Mouse (Mus musculus) urinary bladder, postnatal 4 days (tissue): ENCODE results near the gene Ppm1m.
"Not testable (repeated sequence)": the region's sequence is repeated elsewhere in the genome, so short reads cannot be mapped to it uniquely, and the experiment has no call there.

Source experiments
- DNase-seq, 2 experiments: peaks; one replicate each; pipeline ENCODE4 v3.0.0; 2021 to 2022; ENCODE audit warnings: low spot score in 2 of 2

Ppm1m gene

GRCm38 (mm10) chr9:106192998-106193397 lies 6.5 kb downstream of the Ppm1m start:
- DNase-seq: no peak

DNA sequence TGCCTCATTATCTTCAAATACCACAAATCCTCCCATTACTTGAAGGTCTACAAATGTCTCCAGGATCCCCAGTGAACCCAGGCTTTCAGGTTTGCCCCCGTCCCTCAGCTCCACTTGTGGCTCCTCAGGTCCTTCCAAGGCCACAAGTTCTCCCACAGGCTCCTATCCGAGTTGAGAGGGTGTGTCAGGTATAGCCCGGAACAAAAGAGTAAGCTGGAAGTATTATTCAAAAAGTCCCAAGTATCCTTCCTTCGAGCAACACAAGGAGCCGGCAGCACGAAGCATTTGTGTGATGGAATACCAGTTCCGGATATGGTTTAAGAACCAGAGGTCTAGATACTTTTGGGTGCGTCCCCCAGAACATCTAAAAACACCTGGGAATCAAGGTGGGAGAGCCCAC lies 7.5 kb downstream of the Ppm1m start:
- no peak for DNase-seq

DNA sequence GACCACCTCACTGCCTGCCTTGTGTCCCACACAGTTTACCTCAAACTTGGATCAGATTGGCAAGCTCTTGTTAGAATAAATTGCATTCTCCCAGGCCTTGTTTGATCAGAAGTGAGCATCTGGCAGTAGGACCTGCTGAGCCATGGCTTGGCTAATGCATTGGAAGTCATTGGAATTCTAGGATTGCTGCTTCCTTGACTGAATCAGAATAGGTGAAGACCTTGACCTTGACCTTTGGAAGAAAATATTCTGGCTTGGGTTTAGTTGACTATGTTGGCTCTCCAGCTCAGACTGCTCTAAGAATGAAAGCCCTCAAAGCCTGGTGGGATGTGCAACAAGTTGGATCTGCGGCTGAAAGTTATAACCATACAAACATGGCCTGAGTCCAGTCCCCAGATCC lies 8.2 kb downstream of the Ppm1m start:
- DNase-seq: no peak

GRCm38 (mm10) chr9:106183996-106184395 lies 15.6 kb downstream of the Ppm1m start:
- no peak for DNase-seq

DNA sequence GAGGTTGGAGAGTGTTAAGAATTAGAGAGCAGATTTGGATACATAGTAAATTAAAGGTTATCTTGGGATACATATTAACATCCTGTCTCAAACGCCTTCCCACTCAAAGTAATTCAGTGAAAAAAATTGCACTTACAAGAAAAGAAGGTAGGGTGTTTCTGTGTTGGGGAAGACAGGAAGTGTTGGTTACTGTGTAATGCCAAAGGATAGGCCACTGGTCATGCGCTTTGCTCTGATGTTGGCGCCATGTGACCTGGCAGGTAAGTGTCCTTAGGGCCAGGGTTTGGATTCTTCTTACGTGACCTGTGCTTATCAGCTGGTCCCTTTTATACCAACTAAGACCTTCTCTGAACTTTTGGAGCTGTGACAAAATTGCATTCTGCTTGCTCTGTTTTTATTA lies 17.4 kb downstream of the Ppm1m start:
- no peak for DNase-seq

GRCm38 (mm10) chr9:106179964-106180363 lies 19.6 kb downstream of the Ppm1m start:
- DNase-seq: no peak

DNA sequence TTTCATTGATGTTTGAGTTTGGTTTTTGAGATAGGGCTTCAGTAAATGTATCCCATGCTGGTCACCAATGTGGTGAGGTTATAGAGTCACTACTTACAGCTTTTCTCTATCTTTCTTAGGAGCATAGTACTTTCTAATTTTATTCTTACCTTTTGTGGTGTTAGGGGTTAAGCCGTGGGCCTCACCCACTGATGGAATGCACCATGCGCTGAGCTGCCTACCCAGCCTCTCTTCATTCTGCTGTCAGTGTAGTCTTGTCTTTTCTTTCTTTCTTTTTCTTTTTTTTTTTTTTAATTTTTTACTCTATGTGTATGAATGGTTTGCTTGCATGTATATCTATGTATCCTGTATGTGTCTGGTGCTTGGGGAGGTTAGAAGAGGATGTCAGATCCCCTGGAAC lies 20.1 kb downstream of the Ppm1m start:
- DNase-seq: no peak

- DNase-seq: no peak
Observed at GRCm38 (mm10) chr9:106177799-106178198, 21.7 kb downstream of the Ppm1m start.

GRCm38 (mm10) chr9:106176769-106177168 lies 22.8 kb downstream of the Ppm1m start:
- no peak for DNase-seq

DNA sequence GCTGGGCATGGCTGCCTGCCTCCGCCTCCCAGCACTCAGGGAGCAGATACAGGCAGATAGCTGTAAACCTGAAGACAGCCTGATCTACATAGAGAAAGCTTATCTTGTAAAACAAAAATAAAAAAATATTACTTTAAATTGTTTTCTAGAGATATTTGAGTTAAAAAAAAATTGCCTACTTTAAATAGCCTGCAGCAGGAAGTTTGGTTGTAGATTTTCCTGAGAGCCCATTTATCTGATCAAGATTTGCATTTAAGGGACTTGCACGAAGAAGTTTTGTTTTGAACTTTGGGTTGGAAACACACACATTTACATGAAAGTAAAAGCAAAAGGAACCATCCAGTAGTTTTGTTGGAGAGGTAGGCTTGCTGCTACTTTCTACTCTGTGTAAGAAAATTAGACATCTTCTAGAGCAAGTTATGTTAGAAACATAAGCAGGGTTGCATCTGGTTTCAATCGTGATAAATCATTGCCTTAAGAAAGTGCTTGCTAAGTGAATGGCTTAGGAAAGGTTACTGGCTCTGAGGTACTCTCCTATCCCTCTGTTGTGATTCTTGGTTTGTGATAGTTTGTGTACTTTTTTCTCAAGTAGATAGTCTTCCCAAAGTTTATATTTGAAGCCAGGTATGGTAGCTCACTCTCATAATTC lies 23.9 kb downstream of the Ppm1m start:
- no peak for DNase-seq

DNA sequence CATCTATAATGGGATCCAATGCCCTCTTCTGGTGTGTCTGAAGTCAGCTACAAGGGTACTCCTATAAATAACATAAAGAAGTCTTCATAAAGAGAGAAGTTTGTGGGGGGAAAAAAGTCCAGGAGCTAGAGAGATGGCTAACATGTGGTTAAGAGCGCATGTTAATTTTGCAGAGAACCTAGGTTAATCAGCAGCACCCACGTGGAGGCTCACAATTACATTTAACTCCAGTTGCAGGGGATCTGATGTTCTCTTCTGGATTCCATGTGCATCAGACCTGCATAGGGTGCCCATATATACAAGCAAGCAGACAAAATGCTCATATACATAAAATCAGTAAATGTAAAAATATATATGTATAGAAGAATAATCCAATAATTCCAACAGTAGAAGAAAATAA lies 26.2 kb downstream of the Ppm1m start:
- DNase-seq: no peak

- no peak for DNase-seq
Observed at GRCm38 (mm10) chr9:106172527-106172926, 27.0 kb downstream of the Ppm1m start.

DNA sequence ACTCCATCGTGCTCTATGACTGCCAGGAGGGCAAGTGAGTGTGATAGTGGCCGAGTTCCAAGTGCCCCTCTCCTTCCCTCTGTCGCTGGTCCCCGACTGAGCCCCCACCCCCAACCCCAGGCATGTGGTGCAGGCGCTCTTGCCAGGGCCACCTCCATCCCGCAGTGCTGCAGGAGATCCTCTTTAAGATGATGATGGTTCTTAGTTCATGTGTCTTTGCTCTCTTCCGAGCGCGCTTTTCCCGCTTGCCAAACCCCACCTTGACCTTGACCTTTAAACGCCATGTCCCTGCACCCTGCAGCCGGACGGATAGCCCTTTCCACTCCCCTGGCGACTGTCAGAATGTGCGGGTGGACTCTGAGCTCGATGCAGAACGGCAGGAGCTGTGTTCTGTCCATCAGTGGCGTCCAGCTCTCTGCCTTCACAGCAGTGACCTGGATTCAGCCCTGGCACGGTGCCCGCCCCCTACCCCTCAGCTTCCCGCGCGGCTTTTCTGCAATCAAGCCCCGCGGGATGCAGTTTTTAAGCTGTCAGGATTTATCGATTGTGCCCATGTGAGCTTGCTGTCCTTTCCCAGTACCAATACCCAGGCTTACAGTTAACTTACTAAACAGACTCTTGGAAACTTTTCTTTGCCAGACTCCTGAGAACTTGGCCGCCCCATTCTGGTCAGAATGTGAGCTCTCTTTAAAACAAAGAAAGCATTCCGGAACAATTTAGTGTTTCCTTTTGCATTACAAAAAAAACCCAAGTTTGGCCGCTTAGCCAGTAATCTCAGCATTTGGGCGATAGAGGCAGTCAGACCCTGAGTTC lies 28.0 kb downstream of the Ppm1m start:
- DNase-seq: peak in 1 of 2 experiments; percentile 58

GRCm38 (mm10) chr9:106170556-106171345 lies 28.8 kb downstream of the Ppm1m start, which contains the start of gene Wdr82:
Gene Wdr82 (plus strand): TSS chr9:106170928.
- peak; percentile 86 to 90 for DNase-seq

DNA sequence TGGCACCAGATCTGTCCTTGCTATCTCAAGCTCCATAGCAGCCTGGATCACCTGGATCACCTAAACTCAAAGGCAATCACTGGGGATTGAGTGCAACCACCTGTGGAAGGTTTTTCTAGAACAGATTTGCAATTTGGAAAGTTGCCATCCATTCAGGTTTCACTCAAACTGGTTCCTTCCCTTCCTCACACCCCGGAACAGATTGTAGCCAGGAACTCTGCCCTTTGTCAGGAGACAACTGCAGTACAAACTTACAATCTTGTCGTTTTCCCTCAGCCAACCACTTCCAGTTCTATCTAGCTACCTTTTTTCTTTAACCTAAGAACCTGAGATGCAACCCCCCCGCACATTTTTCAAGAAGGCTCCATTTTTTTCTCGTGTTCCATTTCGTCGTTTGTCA lies 29.6 kb downstream of the Ppm1m start:
- no peak for DNase-seq

DNA sequence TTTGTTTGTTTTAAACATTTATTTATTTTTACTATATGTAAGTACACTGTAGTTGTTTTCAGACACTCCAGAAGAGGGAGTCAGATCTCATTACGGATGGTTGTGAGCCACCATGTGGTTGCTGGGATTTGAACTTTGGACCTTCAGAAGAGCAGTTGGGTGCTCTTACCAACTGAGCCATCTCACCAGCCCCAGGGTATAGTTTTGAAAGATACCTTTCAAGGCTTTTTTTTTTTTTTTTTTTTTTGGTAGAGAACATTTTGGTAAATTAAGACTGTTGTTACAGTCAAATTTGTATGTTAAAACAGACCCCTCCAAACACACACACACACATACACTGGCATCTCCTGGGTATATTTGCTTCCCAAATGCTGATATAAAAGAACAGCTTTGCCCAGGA lies 30.5 kb downstream of the Ppm1m start:
- DNase-seq: not testable (repeated sequence)

- DNase-seq: no peak
Observed at GRCm38 (mm10) chr9:106167703-106168102, 31.8 kb downstream of the Ppm1m start.

- DNase-seq: no peak
Observed at GRCm38 (mm10) chr9:106167241-106167640, 32.3 kb downstream of the Ppm1m start.

DNA sequence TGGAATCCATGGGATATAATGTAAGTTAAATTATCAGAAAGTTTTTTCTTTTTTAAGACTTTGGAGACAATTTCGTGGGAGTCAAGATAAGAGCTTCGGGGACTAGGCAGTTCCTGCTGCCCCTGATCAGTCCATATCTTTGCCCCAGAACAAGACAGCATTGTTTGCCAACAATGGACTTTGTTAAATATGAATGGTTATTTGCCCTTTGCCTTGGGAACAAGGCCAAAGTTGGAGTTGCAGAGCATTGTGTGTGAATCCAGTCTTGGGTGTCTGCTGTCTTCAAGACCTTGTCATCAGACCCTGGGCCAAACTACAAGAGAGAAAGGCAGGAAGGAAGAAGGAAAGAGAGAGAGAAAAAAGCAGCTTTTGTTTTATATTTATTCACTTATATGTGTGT lies 32.8 kb downstream of the Ppm1m start:
- no peak for DNase-seq

GRCm38 (mm10) chr9:106160426-106160825 lies 39.1 kb downstream of the Ppm1m start:
- DNase-seq: no peak

DNA sequence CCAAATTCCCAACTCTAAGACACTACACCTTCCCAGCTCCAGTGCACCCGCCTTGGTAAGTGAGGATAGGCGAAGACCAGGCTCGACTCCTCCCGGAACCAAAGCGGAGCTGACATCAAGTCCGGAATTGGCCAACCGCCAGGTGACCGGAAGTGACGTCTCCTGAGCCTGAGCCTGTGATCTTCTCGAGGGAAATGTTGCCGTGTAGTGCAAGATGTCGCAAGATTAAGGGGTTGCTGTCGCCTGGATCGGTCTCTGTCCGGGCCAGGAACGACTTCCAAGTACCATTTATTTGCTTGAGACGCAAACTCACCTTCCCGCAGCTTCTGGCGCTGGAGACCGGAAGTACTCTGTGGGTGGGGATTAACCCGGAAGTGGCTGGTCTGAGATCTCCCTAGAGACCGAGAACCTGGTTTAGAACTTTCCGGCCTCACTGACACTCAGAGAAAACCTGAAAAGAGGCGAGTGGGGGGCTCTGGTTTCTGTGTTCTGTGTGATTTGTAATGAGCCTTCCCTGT lies 39.7 kb downstream of the Ppm1m start:
- DNase-seq: peak; percentile 91 to 99

DNA sequence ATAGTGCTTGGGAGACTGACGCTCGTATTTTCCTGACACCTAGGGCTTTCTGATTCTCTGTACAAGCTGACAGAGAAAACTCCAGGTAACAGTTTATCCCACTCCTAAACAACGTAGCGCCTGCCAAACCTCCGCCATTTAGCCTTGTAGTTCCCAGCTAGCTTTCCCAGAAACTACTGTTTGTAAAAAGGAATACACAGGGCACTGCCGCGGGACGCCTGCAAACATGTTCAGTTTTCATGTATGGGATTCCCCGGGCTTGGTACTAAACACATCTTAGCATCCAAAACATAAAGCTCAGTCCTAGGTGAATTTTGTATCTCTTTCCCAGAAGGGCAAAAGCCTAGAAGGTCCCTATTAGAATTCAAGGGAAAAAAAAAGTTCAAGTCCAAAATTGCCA lies 40.3 kb downstream of the Ppm1m start:
- DNase-seq: no peak
